Mouse (Mus musculus) hindbrain, embryonic 12.5 days (tissue): ENCODE measurements around the gene Srgap3. TPM values are rescaled to one million over a fixed set of nuclear protein-coding genes. Genes with fewer than 3 reads are reported as not detected.

Source experiments
- ATAC-seq: fragments of 200-750 bp; cut with Nextera tagmentation; 2 replicates; pipeline ENCODE4 v1.8.0; 2017; ENCODE audit warnings: moderate TSS enrichment; ENCODE audit not compliant: low FRiP score
- H3K27ac ChIP-seq: fragments of 300-500 bp; sonication (generic); 2 replicates; pipeline ENCODE4 v1.5.1; 2016; ENCODE audit warnings: mild to moderate bottlenecking
- H3K27me3 ChIP-seq: fragments of 300-500 bp; sonication (generic); 2 replicates; pipeline ENCODE4 v1.6.1; 2016; ENCODE audit warnings: mild to moderate bottlenecking
- H3K36me3 ChIP-seq: fragments of 300-500 bp; sonication (generic); 2 replicates; pipeline ENCODE4 v1.6.1; 2016; ENCODE audit warnings: mild to moderate bottlenecking
- H3K4me1 ChIP-seq: fragments of 300-500 bp; sonication (generic); 2 replicates; pipeline ENCODE4 v1.6.1; 2016
- H3K4me2 ChIP-seq: fragments of 300-500 bp; sonication (generic); replicated peaks from 2 replicates; pipeline ENCODE4 v1.6.1; 2016; ENCODE audit warnings: mild to moderate bottlenecking
- H3K4me3 ChIP-seq: fragments of 300-500 bp; sonication (generic); 2 replicates; pipeline ENCODE4 v1.5.1; 2016; ENCODE audit warnings: mild to moderate bottlenecking
- H3K9ac ChIP-seq: fragments of 300-500 bp; sonication (generic); 2 replicates; pipeline ENCODE4 v1.6.1; 2016; ENCODE audit warnings: mild to moderate bottlenecking, moderate library complexity
- H3K9me3 ChIP-seq: fragments of 300-500 bp; sonication (generic); replicated peaks from 2 replicates; pipeline ENCODE4 v1.6.1; 2016; ENCODE audit warnings: mild to moderate bottlenecking
- WGBS: fragments of 180-500 bp; shearing (Covaris S2); methylation state at CpG from one replicate; pipeline ENCODE4 v1.1.7; 2016; 5-methylcytosine and 5-hydroxymethylcytosine counted together
- polyA plus RNA-seq: library from polyadenylated mRNA; unstranded; fragments of >200 nt; fragmentation: Nextera tagmentation; extraction: Ambion mirVana; gene quantifications from 2 replicates; pipeline ENCODE4 v1.2.1, GENCODE M21; 2016

The Srgap3 gene
- polyA plus RNA-seq, 1 experiment from 2014 or later, result 44.8 TPM

DNA sequence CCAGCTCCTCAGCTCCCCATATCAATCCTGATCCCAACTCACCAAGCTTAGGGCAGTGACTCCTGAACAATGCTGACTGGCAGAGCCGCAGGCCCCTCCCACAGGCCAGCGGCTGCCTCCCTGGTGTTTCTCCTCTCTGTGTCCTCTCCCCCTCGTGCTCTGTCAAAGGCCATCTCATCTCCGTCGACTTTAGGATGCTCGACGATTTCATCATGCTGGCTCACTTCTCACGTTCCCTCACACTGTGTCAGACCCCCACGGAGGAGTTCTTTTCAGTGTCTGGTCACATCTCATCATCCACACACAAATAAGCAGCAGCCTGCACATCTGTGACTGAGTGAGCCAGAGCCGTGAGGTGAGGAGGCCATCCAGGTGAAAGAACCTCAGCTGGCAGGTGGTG, 158.4 kb downstream of the Srgap3 start:
- H3K27me3 ChIP-seq, result no peaks in the 10 kb centered on the region
- 0 out of 2 replicates have a peak overlapping the region, but pooled peaks have one; percentile 27 for H3K9ac ChIP-seq
- no peak overlapping the region for H3K4me2 ChIP-seq
- H3K36me3 ChIP-seq, result peaks cover 14% of the 10 kb centered on the region
- 21% methylated on average over 10 of the region's 10 CpGs for WGBS
- peaks cover 30% of the 10 kb centered on the region for H3K4me1 ChIP-seq
- H3K27ac ChIP-seq, result peak overlapping the region; percentile 52; the same call in 1 of the 2 replicates
- no peak overlapping the region for H3K4me3 ChIP-seq
- no peaks in the 10 kb centered on the region for H3K9me3 ChIP-seq
- ATAC-seq, result peak; percentile 55; the same call in 1 of the 2 replicates

DNA sequence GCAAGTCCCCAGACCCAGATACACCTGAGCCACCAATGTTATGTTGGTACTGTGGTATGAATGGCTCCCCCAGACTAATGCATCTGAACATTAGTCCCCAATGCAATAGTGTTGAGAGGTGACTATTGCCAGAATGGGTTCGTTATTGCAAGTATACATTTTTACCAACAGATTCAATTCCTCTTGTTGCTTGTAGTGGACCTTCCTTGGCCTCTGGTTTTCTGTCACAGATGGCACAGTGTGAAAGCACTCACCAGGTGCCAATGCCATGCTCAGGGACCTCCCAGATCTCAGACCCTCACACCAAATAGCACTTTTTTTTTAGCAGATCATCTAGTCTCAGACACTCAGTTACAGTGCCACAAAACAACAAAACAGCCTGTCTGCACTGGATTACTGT, 158.9 kb downstream of the Srgap3 start:
- no peak overlapping the region for H3K9ac ChIP-seq
- H3K36me3 ChIP-seq, result peaks cover 10% of the 10 kb centered on the region
- peaks cover 30% of the 10 kb centered on the region for H3K4me1 ChIP-seq
- no peak overlapping the region for H3K4me2 ChIP-seq
- H3K9me3 ChIP-seq, result no peaks in the 10 kb centered on the region
- no peak for ATAC-seq
- H3K4me3 ChIP-seq, result no peak overlapping the region
- WGBS, result 83% methylated on average over 1 of the region's 1 CpGs
- peak overlapping the region; percentile 52; the same call in 1 of the 2 replicates for H3K27ac ChIP-seq
- H3K27me3 ChIP-seq, result no peaks in the 10 kb centered on the region

DNA sequence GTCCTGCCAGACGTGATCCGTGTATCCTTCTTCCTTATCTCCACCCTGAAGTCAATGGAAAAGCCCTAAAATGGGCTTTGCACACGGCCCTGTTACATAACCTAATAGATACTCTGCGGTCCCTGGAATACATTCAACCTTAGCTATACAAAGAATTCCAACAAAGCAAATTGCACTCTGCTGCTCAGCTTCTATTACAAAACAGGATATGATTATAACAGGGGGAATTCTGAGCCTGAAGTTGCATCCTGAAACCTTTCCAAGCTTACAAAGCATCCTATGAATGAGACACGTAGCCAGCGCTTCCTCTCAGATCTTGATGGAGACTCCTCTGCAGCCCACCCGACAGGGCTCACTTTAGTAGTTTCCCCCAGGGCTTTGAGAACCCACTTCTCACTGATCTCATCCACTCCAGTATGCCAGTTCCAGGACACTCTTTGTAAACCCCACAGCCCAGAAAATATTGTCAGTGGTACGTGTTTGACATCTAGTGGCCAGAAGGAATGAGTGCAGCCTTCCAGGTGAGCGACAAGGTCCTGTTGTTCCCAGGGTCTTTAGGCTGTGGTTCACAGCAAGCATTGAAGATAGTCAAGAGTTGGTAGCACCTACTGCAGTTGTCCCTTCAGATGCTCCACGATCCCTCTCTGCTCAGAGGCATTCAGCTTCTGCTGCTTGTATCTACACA, 165.5 kb downstream of the Srgap3 start:
- peaks cover 34% of the 10 kb centered on the region for H3K36me3 ChIP-seq

DNA sequence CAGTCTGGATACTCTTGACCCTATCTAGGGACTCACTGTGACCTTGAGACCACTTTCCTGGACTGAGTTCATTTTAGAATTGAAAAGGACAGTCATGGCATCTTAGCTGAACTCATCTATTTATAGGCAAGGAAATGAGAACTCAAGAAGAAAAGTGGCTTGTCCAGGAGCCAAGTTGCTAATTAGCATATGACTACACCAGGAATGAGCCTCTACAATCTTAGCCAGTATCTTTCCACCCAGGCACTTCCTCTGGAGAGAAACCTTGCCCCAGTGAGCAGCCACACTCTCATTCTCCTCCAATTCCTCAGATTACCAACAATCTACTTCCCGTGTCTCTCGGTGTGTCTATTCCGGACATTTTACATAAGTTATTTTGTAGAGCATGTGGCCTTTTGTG, 168.9 kb downstream of the Srgap3 start:
- Histone ChIP-seq H3K27ac (no peak overlapping the region), H3K4me3 (no peak overlapping the region), H3K36me3 (peaks cover 67% of the 10 kb centered on the region), H3K4me2 (no peak overlapping the region), H3K9ac (no peak overlapping the region), H3K27me3 (no peaks in the 10 kb centered on the region), H3K4me1 (no peaks in the 10 kb centered on the region), H3K9me3 (no peaks in the 10 kb centered on the region)
- no peak for ATAC-seq
- WGBS, result 93% methylated on average over 3 of the region's 3 CpGs

More for the DNA sequence above, 165.5 kb downstream of the Srgap3 start:
- no peak overlapping the region for H3K4me2 ChIP-seq
- H3K27ac ChIP-seq, result no peak overlapping the region
- no peaks in the 10 kb centered on the region for H3K4me1 ChIP-seq
- WGBS, result 86% methylated on average over 10 of the region's 10 CpGs
- H3K9ac ChIP-seq, result no peak overlapping the region
- H3K27me3 ChIP-seq, result no peaks in the 10 kb centered on the region
- H3K9me3 ChIP-seq, result no peaks in the 10 kb centered on the region
- ATAC-seq, result no peak
- no peak overlapping the region for H3K4me3 ChIP-seq

DNA sequence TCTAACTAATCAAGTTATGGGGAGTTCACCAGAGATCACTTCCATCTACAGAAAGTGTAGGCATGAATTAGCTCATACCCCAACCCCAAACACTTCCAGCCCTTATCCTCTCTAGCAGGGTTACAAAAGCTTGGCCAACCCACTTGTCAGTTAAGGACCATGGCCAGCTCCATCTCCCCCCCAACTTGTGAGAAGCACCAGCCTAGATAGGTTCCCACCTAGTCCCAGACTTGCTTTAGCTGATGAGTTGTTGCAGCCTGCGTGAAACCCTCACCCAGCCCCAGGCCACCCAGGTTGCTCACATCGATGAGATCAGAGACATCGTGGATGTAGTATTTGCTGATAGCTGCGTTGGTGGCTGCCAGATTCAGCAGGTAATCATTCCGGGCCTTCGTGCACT, 170.3 kb downstream of the Srgap3 start:
- peaks cover 76% of the 10 kb centered on the region for H3K36me3 ChIP-seq
- no peak overlapping the region for H3K4me2 ChIP-seq
- H3K27ac ChIP-seq, result no peak overlapping the region
- WGBS, result 90% methylated on average over 6 of the region's 6 CpGs
- H3K4me3 ChIP-seq, result no peak overlapping the region
- H3K9ac ChIP-seq, result no peak overlapping the region
- no peaks in the 10 kb centered on the region for H3K4me1 ChIP-seq
- ATAC-seq, result no peak
- H3K27me3 ChIP-seq, result no peaks in the 10 kb centered on the region
- H3K9me3 ChIP-seq, result no peaks in the 10 kb centered on the region

DNA sequence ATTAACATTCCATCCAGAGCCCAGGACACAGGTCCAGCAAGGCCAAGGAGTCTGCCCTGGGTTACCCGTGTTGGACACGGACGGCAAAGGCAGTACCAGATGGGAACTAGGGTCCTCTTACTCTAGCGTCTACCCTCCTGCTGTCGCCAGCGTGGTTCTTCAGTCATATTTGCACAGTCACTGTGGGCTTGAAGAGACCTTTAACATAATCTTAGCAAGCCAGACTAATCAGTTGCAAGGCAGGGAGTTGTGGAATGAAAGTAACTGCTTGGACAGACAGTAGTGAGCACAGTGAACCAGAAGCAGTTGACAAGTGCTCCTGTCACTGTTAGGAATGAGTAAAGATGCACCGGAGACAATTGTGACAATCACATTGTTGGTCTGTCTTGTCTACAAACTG, 173.3 kb downstream of the Srgap3 start:
- ATAC-seq, result no peak

DNA sequence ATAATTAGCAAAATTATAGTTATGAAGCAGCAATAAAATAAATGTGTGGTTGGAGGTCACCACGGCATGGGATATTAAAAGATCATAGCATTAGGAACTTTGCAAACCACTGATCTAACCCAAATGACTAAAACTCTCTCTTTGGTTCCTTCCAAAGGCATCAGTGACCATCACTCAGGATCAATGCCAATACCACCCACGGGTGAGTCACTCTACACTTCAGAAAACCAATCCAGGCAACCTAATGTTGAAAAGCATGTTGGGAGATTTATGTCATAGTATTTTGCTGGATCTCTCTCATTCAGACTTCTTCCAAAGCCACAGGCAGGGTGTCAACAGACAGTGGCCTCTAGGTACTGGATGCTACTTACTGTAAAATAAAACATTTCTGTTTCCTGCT, 176.1 kb downstream of the Srgap3 start:
- no peaks in the 10 kb centered on the region for H3K27me3 ChIP-seq
- H3K4me2 ChIP-seq, result no peak overlapping the region
- WGBS, result 82% methylated on average over 2 of the region's 2 CpGs
- no peak for ATAC-seq
- no peaks in the 10 kb centered on the region for H3K4me1 ChIP-seq
- H3K9me3 ChIP-seq, result no peaks in the 10 kb centered on the region
- H3K27ac ChIP-seq, result no peak overlapping the region
- no peak overlapping the region for H3K4me3 ChIP-seq
- peaks cover 90% of the 10 kb centered on the region for H3K36me3 ChIP-seq
- H3K9ac ChIP-seq, result no peak overlapping the region

More for the DNA sequence above, 173.3 kb downstream of the Srgap3 start:
- Histone ChIP-seq H3K27me3 (no peaks in the 10 kb centered on the region), H3K36me3 (peaks cover 83% of the 10 kb centered on the region), H3K27ac (no peak overlapping the region), H3K4me2 (no peak overlapping the region), H3K9ac (no peak overlapping the region), H3K4me3 (no peak overlapping the region), H3K4me1 (no peaks in the 10 kb centered on the region), H3K9me3 (no peaks in the 10 kb centered on the region)
- 88% methylated on average over 7 of the region's 7 CpGs for WGBS

DNA sequence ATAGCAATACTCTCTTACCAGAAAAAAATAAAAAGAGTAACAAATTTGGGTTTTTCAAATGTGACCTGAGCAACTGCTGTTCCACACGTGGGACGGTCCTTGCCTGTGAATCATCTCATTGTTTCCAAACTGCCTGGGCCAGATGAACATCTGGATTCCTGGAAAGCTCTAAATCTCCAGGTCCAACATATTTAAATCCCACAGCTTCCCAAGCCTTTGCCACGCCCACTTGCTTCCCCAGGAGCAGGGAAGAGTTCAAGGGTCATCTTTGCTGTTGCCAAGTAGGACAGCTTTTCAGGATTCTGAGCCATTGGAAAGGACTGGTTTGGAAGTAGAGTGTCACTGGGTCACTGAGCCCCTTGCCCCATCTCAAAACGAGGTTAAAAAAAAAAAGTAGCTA, 188.5 kb downstream of the Srgap3 start:
- Histone ChIP-seq H3K27ac (no peak overlapping the region), H3K4me2 (no peak overlapping the region), H3K27me3 (no peaks in the 10 kb centered on the region), H3K4me1 (no peaks in the 10 kb centered on the region), H3K9me3 (no peaks in the 10 kb centered on the region), H3K36me3 (peaks cover 47% of the 10 kb centered on the region), H3K9ac (no peak overlapping the region), H3K4me3 (no peak overlapping the region)
- WGBS, result 47% methylated on average over 4 of the region's 4 CpGs
- no peak for ATAC-seq

DNA sequence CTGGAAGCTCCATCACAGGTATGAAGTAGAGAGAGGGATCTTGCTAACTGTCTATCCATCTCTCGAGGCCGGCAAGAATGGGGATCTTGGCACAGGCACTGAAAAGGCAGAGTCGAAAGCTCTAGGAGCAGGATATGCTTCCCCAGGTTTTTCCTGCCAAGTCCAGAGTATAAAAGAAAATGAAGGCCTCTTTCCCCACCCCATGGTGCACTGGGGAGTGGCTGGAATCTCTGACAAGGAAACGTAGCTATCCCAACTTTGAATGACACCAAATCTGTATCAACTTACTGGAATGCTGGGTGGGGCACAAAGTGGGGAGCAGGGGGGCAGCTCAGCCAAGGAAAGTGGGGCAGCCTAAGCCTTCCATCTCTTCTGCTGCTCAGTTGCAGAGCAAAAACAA, 190.2 kb downstream of the Srgap3 start:
- H3K4me2 ChIP-seq, result no peak overlapping the region
- H3K4me1 ChIP-seq, result no peaks in the 10 kb centered on the region
- H3K4me3 ChIP-seq, result no peak overlapping the region
- no peaks in the 10 kb centered on the region for H3K9me3 ChIP-seq
- H3K36me3 ChIP-seq, result peaks cover 46% of the 10 kb centered on the region
- no peak for ATAC-seq
- no peak overlapping the region for H3K9ac ChIP-seq
- H3K27ac ChIP-seq, result no peak overlapping the region
- WGBS, result 72% methylated on average over 4 of the region's 4 CpGs
- H3K27me3 ChIP-seq, result no peaks in the 10 kb centered on the region

DNA sequence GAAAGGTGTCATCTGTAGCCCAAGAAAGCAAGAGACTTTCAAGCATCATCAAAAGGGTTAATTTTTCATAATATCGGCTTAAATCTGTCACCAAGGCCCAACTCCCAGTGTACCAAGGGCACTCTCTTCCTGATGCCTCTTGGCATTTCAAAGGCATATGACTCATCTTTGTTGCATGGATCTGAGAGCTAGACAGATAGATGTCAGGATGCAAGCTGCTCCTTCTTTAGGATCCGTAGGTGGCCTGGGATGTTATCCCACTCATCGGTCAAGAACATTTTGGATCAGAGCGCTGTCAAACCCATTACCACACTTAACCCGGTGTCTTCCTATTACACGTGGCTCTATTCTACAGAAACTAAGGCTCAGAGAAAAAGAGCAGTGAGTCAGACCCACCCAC, 192.1 kb downstream of the Srgap3 start:
- peaks cover 41% of the 10 kb centered on the region for H3K36me3 ChIP-seq
- no peak overlapping the region for H3K9ac ChIP-seq
- no peaks in the 10 kb centered on the region for H3K4me1 ChIP-seq
- 96% methylated on average over 6 of the region's 6 CpGs for WGBS
- H3K27ac ChIP-seq, result no peak overlapping the region
- no peak overlapping the region for H3K4me2 ChIP-seq
- no peaks in the 10 kb centered on the region for H3K27me3 ChIP-seq
- no peaks in the 10 kb centered on the region for H3K9me3 ChIP-seq
- no peak overlapping the region for H3K4me3 ChIP-seq
- no peak for ATAC-seq

DNA sequence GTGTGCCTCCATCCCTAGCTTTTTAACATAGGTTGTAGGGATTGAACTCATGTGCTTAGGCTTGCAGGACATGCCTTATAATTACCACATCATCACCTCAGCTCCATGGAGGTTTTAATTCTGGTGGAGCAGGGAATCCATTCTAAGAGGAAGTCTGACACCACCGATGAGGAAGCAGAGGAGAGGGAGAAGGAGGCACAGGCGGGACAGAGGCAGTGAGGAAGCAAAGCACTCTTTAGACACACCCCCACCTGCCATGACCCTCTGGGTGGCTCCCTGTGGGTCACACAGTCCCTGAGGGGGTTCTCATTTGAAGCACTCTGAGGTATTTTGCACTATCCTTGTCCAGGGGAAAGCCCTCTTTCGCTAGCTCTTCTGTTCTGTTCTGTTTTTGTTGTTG, 194.5 kb downstream of the Srgap3 start:
- no peaks in the 10 kb centered on the region for H3K4me1 ChIP-seq
- 88% methylated on average over 3 of the region's 3 CpGs for WGBS

DNA sequence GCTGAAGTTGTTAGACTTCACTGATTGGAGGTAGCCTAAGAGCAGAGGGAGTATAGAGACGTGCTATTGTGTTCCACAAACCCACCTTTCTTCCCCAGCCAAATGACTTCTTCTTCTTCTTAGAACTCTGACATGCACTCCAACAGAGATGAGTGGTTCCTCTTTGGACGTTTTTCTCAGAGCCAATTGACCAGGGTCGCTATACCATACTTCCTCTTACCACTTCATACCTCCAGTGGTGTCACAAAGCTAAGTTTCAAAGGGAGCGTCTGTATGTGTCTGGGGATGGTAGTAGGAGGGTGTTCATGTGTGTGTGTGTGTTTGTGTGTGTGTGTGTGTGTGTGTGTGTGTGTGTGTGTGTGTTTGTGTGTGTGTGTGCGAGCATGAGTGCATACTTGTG, 195.1 kb downstream of the Srgap3 start:
- Histone ChIP-seq H3K27me3 (no peaks in the 10 kb centered on the region), H3K36me3 (peaks cover 60% of the 10 kb centered on the region), H3K9ac (no peak overlapping the region), H3K4me1 (no peaks in the 10 kb centered on the region), H3K4me2 (no peak overlapping the region), H3K9me3 (no peaks in the 10 kb centered on the region), H3K27ac (no peak overlapping the region), H3K4me3 (no peak overlapping the region)
- ATAC-seq, result no peak
- WGBS, result 86% methylated on average over 5 of the region's 5 CpGs

More for the DNA sequence above, 194.5 kb downstream of the Srgap3 start:
- no peak overlapping the region for H3K4me3 ChIP-seq
- no peaks in the 10 kb centered on the region for H3K27me3 ChIP-seq
- no peak overlapping the region for H3K4me2 ChIP-seq
- ATAC-seq, result no peak
- no peaks in the 10 kb centered on the region for H3K9me3 ChIP-seq
- no peak overlapping the region for H3K9ac ChIP-seq
- H3K36me3 ChIP-seq, result peaks cover 56% of the 10 kb centered on the region
- no peak overlapping the region for H3K27ac ChIP-seq

DNA sequence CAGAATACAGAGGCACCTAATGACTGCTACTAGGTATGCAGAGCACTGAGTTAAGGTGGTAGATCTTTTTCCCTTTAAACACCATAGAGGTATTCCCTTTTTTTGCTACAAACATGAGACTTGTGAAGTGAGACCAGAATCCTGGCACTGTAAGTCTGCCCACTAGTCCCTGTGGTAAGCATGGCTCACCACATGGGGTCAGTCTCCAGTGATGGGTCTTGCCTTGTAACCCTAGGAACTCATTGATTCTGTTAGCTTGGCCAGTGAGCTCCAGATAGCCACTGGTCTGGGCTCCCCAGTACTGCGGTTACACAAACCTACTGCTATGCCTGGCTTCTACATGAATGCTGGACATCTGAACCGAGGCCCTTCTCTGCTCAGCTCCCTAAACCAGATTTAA, 204.8 kb downstream of the Srgap3 start:
- WGBS, result 96% methylated on average over 2 of the region's 2 CpGs
- no peaks in the 10 kb centered on the region for H3K9me3 ChIP-seq
- H3K9ac ChIP-seq, result no peak overlapping the region
- no peak overlapping the region for H3K4me3 ChIP-seq
- no peaks in the 10 kb centered on the region for H3K27me3 ChIP-seq
- no peaks in the 10 kb centered on the region for H3K4me1 ChIP-seq
- peaks cover 96% of the 10 kb centered on the region for H3K36me3 ChIP-seq
- no peak for ATAC-seq
- H3K27ac ChIP-seq, result no peak overlapping the region
- H3K4me2 ChIP-seq, result no peak overlapping the region
